Comparison of ENCODE assay signal across 19 mouse cellular contexts in genomic region chr11:31477104-31477503, GRCm38 (mm10).
DNase-seq lines count a peak whose midpoint lies in the region; ATAC-seq and TF ChIP-seq lines count a peak whose summit lies in the region.
"Had no signal": no experiment of that assay in that cellular context is flagged by ENCODE, and none has a peak within 500 bp of the region (broad histone marks: within the 10 kb centered on the region; RNA-seq: fewer than 3 reads in every experiment).

No protein-coding gene starts in this region.

- peak; percentile 77 for ATAC-seq in kidney, postnatal 0 days (replicated peaks; ENCODE audit: low FRiP score, low read depth)
- ATAC-seq in heart, embryonic 12.5 days (ENCODE audit: insufficient number of reproducible peaks, low FRiP score) = no peak
- ATAC-seq: activated CD4-positive, CD25-positive, alpha-beta regulatory T cell, adult 4 months; forebrain, embryonic 16.5 days had no signal

- no peaks in the 10 kb centered on the region for H3K4me1 ChIP-seq in kidney, postnatal 0 days (replicated peaks; ENCODE audit: insufficient read depth, low read length)
- no peaks in the 10 kb centered on the region for H3K4me1 ChIP-seq in heart, embryonic 12.5 days (replicated peaks)
- H3K4me1 ChIP-seq: embryonic facial prominence, embryonic 13.5 days had no signal

- no peaks in the 10 kb centered on the region for H3K9me3 ChIP-seq in kidney, postnatal 0 days (replicated peaks; ENCODE audit: low read length)
- no peaks in the 10 kb centered on the region for H3K9me3 ChIP-seq in heart, embryonic 12.5 days (replicated peaks)
- H3K9me3 ChIP-seq: embryonic facial prominence, embryonic 13.5 days; forebrain, embryonic 12.5 days had no signal

- no peak overlapping the region for H3K9ac ChIP-seq in kidney, postnatal 0 days (ENCODE audit: low read depth, low read length)
- no peak overlapping the region for H3K9ac ChIP-seq in heart, embryonic 12.5 days
- H3K9ac ChIP-seq: embryonic facial prominence, embryonic 13.5 days; forebrain, embryonic 12.5 days had no signal

- H3K4me2 ChIP-seq in kidney, postnatal 0 days (ENCODE audit: low read length) = no peak overlapping the region
- H3K4me2 ChIP-seq in heart, embryonic 12.5 days = no peak overlapping the region
- H3K4me2 ChIP-seq: embryonic facial prominence, embryonic 13.5 days; forebrain, embryonic 12.5 days; heart, embryonic 11.5 days had no signal

- peak; percentile 58 for DNase-seq in kidney, adult 11 months
- DNase-seq in kidney, adult 9 months = peak; percentile 71
- DNase-seq in kidney, postnatal 0 days (ENCODE audit: low spot score) = peak; percentile 46
- DNase-seq in kidney, postnatal 36 days = peak; percentile 45 to 63
- no peak for DNase-seq in layer of hippocampus, adult 9-11 months
- DNase-seq in testis, postnatal 14 days (ENCODE audit: low spot score) = no peak
- DNase-seq: adrenal gland, postnatal 14 days; cerebellum, adult 11-12 months; cerebellum, adult 9-11 months; cerebellum, postnatal 36 days; gastrocnemius, postnatal 14 days; heart, adult 2 months; heart, postnatal 36 days had no signal

- WGBS in kidney, postnatal 0 days = 38% methylated on average over 3 of the region's 3 CpGs
- WGBS in heart, embryonic 12.5 days = 71% methylated on average over 3 of the region's 3 CpGs

- H3K36me3 ChIP-seq in kidney, postnatal 0 days (ENCODE audit: insufficient read depth, low read length) = no peaks in the 10 kb centered on the region
- no peaks in the 10 kb centered on the region for H3K36me3 ChIP-seq in heart, embryonic 12.5 days
- H3K36me3 ChIP-seq: embryonic facial prominence, embryonic 13.5 days; forebrain, embryonic 12.5 days had no signal

- TF ChIP-seq CTCF in kidney, postnatal 0 days (IDR thresholded peaks at IDR 0.05; ENCODE audit: low read depth) = no peak

- H3K27ac ChIP-seq in kidney, postnatal 0 days = peak overlapping the region; percentile 20; the same call in 1 of the 2 replicates
- H3K27ac ChIP-seq in heart, embryonic 12.5 days (ENCODE audit: poor library complexity, severe bottlenecking) = no peak overlapping the region
- H3K27ac ChIP-seq: embryonic facial prominence, embryonic 13.5 days; forebrain, embryonic 12.5 days; heart, adult 2 months had no signal

- no peaks in the 10 kb centered on the region for H3K27me3 ChIP-seq in kidney, postnatal 0 days (ENCODE audit: insufficient read depth, low read length)
- H3K27me3 ChIP-seq in heart, embryonic 12.5 days (replicated peaks) = no peaks in the 10 kb centered on the region
- H3K27me3 ChIP-seq: embryonic facial prominence, embryonic 13.5 days; forebrain, embryonic 12.5 days had no signal

- H3K4me3 ChIP-seq in kidney, postnatal 0 days (replicated peaks; ENCODE audit: low read depth, low read length) = no peak overlapping the region
- no peak overlapping the region for H3K4me3 ChIP-seq in heart, embryonic 12.5 days
- H3K4me3 ChIP-seq: embryonic facial prominence, embryonic 13.5 days; forebrain, embryonic 12.5 days; heart, adult 2 months had no signal

Comparison
In these comparisons a context has a peak if more than half of its experiments do, and no peak if none do; other contexts are left out.
1. DNase-seq: peak in kidney, adult 11 months (single experiment), kidney, adult 9 months (single experiment), kidney, postnatal 0 days (single experiment) and kidney, postnatal 36 days (2 of 2); none in layer of hippocampus, adult 9-11 months (single experiment) and testis, postnatal 14 days (single experiment).